Mouse (Mus musculus): Measurements from ENCODE around the gene Mmp11.

Gene Mmp11

DNA sequence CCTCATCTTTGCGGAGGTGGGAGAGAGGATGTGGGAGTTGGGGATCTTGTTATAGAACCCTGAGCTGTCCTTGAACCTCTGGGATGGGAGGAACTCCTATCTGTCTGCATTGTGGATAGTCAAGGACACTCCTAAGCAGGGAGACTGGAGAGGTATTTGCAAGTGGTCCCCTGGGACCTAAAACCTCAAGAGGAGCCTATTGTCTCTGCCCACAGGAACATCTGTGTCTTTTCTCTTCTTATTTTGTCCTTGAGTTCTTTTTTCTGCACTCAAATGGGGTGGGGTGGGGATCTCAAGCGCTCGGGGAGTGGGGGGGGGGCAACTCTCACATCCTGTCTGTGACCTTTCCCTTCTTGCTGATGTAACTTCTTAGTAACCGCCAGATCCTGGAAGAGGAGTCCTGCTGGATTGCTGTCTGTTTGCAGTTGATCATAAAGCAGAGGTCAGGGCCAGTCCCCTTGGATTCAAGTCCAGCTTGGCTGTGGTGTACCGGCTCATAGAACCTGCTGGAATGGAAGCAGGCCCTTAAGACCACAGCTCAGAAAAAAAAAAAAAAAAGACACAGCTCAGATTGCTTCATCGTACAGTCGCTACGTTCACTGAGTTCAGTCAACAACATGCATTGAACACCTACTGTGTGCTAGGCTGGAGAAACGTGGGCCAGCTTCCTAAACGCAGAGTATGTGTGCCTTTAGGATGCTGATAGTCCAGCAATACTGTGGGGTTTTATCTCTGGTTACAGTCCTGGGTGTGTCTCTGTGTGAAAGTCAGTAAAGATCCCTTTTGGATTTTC lies 1.8 kb upstream of the Mmp11 start:
- DNase-seq (ENCODE audit: low spot score), result peak; percentile 51

GRCm38 (mm10) chr10:75936909-75937667 lies 792 bp upstream of the Mmp11 start:
- no peak for DNase-seq (ENCODE audit: low spot score)

GRCm38 (mm10) chr10:75934991-75935390 lies 1.3 kb downstream of the Mmp11 start:
- no peak for DNase-seq (ENCODE audit: low spot score)

GRCm38 (mm10) chr10:75932891-75933290 lies 3.4 kb downstream of the Mmp11 start, which contains the start of gene Chchd10:
Chchd10 (plus strand) TSS chr10:75933130.
- DNase-seq (ENCODE audit: low spot score), result no peak

GRCm38 (mm10) chr10:75932081-75932678 lies 4.1 kb downstream of the Mmp11 start:
- peak; percentile 56 for DNase-seq (ENCODE audit: low spot score)

DNA sequence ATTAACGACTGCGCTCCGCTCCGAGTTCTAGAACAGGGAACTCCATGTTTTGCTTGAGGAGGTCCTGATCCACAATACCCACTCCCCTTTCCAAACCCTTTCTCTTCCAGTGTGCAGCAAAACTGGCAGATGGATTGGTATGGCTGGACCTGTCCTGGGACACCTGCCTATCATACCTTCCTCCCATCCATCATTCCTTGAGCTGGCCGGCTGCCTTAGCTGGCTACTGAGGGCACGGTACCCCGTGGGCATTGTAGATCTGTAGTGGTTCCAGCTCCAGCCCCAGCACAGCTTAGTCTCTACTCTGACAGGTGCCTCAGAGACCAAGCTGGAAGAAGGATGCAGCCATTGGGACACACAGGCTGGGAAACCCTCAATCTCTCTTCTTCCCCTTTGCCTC lies 5.0 kb downstream of the Mmp11 start:
- DNase-seq (ENCODE audit: low spot score), result no peak

GRCm38 (mm10) chr10:75930304-75930703 lies 6.0 kb downstream of the Mmp11 start:
- DNase-seq (ENCODE audit: low spot score), result peak; percentile 57

GRCm38 (mm10) chr10:75926396-75926795 lies 9.9 kb downstream of the Mmp11 start:
- DNase-seq (ENCODE audit: low spot score), result no peak

DNA sequence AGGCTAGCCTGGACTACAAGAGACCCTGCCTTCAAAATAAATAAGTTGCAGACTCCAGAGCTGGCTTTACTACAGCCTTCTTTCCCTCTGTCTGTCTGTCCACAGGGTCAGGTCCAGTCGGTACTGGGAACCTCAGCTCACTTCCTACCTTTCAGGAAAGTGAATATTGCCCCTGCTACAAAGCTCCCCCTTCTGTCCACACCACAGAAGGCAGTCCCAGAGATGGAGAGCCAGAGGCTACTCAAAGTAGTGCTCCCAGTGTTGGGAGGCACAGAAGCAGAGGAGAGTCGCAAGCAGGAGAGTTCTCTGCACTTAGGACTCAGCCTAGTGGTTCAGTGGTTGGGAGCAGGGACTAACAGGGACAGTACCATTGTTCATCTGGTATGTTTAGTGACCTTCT lies 12.0 kb downstream of the Mmp11 start:
- DNase-seq (ENCODE audit: low spot score), result no peak

DNA sequence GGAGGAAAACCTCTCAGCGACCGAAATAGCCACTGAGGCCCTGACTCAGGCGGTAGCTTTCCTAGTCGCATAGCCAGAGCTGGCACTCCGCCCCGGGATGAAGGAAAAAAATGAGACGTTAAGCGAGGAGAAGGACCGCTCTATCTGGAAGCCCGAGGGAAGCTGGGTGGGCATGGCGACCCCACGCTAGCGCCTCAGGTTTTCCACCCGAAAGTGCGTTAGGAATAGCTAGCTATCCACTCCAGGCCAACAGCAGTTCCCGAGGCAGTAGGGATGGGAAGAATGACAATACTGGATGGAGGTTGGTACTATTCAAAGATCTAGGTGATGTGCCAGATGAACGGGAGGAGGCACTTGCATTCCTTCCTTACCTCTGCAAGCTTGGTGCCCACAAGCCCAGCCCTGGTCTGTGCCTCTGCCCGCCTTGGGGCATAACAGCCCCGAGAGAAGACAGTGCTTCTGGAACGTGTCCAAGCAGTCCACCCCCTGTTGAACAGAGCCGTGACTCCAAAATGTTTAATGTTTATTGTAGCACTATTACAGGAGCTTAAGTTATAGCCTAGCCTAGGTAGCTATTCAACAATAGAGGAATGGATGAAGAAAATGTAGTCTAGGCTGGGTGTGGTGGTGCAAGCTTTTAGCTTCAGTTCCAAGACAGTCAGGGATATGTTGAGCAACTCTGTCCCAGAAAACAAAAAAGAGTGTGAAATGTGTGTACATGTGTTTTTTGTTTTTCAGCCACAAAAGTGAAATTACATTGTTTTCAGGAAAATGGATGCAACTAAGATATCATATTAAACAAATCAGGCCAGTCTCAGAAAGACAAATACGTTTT lies 14.4 kb downstream of the Mmp11 start:
- DNase-seq (ENCODE audit: low spot score), result no peak

DNA sequence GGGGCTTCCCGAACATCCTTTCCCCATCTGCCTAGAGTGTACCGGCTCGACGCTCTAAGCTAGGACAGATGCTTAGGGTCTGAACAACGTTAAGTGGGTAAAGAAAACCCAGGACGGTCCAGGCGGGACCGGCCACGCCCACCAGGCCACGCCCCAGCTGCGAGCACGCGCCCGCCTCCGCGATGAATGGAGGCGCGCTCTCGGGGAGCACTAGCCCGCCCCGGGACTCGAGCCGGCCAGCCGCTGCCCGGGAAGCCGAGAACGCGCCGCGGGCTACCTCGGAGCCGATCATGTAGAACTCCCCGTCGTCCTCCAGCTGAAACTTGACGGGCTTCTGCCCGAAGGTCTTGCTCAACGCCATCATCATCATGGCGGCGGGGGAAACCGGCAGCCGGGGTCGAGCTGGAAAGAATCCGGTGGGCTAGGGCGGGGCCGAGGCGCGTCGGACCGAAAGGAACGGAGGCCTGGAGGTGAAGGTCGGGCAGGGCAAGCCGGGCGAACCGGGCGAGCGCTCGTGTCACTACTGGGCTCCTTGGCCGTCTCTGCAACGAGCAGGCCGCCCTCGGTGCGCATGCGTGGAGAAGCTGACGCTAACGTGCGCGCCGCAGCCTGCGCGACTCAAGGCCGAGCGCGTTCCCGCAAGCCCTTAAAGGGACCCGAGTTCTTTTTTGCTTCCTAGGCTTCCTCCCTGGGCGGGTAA lies 15.1 kb downstream of the Mmp11 start, which contains the start of gene Smarcb1:
Gene Smarcb1 (minus strand): TSS at position 592 of the 700 bp plus-strand sequence.
- DNase-seq (ENCODE audit: low spot score), result peak; percentile 90

GRCm38 (mm10) chr10:75919026-75919425 lies 17.3 kb downstream of the Mmp11 start:
- no peak for DNase-seq (ENCODE audit: low spot score)

DNA sequence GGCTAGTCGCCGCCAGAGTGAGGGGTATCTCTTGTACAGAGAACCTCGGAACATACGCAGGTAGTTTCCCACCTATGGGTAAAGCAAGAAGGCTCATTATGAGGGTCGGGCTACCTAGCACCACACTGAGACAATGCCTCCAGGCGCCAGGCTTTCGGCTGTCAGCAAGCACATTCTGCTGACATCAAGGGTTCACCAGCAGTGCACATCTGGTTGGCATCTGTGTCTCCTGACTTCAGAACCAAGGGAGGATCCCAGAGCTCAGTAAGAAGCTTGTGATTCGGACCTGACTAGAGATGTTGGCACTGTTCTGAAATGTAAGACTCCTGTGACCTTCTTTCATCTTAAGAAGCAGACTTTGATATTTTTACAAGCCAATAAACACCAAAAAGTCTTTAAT lies 19.5 kb downstream of the Mmp11 start:
- no peak for DNase-seq (ENCODE audit: low spot score)

- DNase-seq (ENCODE audit: low spot score), result no peak
Measured at GRCm38 (mm10) chr10:75915557-75915956, 20.7 kb downstream of the Mmp11 start.

DNA sequence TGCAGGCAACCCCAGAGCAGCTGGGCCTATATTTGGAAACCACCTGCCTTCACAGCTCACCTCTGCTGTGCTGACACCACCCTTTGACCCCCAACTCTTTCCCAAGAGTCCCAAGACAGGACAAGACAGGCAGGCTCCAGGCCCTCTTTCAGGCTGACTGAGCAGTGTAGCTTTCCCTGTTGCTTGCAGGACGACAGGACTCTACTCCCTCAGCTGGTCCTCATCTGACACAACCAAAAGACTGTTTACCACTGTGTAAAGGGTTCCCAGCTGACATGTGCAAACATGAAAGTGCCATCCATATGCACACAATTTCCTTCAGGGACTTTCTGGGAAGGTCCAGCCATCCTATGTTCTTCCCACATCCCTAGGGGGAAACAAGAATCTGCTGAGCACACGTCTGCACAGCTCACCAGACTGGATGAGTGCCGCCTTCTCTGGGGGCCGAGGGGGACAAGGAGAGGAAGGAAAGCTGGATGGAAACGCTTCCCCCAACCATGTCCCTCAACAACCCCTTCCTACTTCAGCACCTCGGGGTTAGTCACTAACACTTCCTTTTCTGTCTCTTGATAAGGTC lies 23.2 kb downstream of the Mmp11 start:
- no peak for DNase-seq (ENCODE audit: low spot score)

DNA sequence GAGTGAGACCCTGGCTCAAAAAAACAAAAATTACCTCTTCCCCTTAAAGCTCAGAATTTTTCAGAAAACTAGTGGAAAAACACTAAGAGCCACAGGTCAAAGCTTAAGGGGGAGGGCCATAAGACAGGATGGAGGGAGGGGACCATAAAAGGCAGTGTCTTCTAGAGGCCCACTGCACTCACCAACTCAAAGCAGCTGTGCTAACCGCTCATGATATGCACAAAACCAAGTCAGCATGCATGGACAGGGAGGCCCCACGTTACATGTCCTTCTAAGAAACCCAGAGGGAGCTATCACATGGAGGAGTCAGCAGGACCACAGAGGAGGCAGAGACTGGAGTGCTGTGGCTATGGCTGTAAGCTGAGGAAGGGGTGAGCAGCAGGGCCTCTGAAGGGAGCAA lies 25.6 kb downstream of the Mmp11 start:
- no peak for DNase-seq (ENCODE audit: low spot score)

DNA sequence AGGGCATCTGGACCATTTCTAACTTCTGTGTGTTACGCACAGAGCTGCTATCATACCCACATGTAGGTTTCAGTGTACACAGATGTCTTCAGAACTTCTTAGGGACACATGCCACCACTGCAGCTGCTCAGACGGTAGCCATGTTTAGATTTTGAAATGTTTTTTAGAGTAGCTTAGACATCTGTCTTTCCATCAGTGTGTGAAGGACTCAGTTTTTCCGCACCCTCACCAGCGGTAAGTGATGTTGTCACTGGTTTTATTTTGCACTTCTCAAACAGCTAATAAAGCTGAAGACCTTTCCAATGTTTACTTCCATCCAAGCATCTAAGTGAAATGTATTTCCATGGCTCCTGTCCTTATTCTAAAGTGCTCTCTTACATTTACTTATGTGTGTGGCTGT lies 29.4 kb downstream of the Mmp11 start:
- DNase-seq (ENCODE audit: low spot score), result no peak

- DNase-seq (ENCODE audit: low spot score), result no peak
Measured at GRCm38 (mm10) chr10:75904391-75904790, 31.9 kb downstream of the Mmp11 start.

GRCm38 (mm10) chr10:75898846-75899245 lies 37.5 kb downstream of the Mmp11 start:
- peak; percentile 84 for DNase-seq (ENCODE audit: low spot score)

GRCm38 (mm10) chr10:75898039-75898564 lies 38.2 kb downstream of the Mmp11 start:
- no peak for DNase-seq (ENCODE audit: low spot score)

DNA sequence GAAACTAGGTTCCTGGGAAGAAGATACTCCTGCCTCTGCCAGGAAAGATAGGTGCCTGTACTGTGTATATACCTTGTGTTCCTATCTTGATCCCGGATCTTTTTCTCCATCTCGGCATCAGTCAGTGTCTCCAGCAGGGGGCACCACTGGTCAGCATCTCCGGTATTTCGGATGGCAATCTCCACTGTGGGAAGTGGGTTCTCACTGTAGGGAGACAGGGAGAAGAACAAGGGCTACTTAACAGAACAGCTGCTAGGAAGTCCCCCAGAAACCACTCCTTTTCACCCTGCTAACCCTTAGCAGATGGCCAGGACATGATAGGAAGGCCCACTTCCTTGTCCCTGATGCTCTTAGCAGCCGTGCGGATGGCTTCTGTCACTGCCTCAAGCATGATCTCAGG lies 38.9 kb downstream of the Mmp11 start:
- no peak for DNase-seq (ENCODE audit: low spot score)

Data from ovary, adult 18-20 months (tissue).